Mouse (Mus musculus) embryonic facial prominence, embryonic 15.5 days (tissue): Measurements from ENCODE around the gene Fggy. TPM values are rescaled to one million over a fixed set of nuclear protein-coding genes. Genes with fewer than 3 reads are reported as not detected.

Source experiments
- ATAC-seq: fragments of 200-750 bp; cut with Nextera tagmentation; 2 replicates; pipeline ENCODE4 v1.8.0; 2017; ENCODE audit warnings: low read depth, moderate TSS enrichment; ENCODE audit not compliant: insufficient number of reproducible peaks, low FRiP score, low TSS enrichment
- H3K27ac ChIP-seq: fragments of 300-500 bp; sonication (generic); replicated peaks from 2 replicates; pipeline ENCODE4 v1.5.1; 2015; ENCODE audit warnings: mild to moderate bottlenecking, inconsistent platforms
- H3K27me3 ChIP-seq: fragments of 300-500 bp; sonication (generic); 2 replicates; pipeline ENCODE4 v1.6.1; 2015; ENCODE audit warnings: inconsistent platforms
- H3K36me3 ChIP-seq: fragments of 300-500 bp; sonication (generic); 2 replicates; pipeline ENCODE4 v1.6.1; 2015; ENCODE audit warnings: mild to moderate bottlenecking, inconsistent platforms
- H3K4me1 ChIP-seq: fragments of 300-500 bp; sonication (generic); 2 replicates; pipeline ENCODE4 v1.6.1; 2015; ENCODE audit warnings: inconsistent platforms
- H3K4me2 ChIP-seq: fragments of 300-500 bp; sonication (generic); replicated peaks from 2 replicates; pipeline ENCODE4 v1.6.1; 2015; ENCODE audit warnings: mild to moderate bottlenecking, inconsistent platforms
- H3K4me3 ChIP-seq: fragments of 300-500 bp; sonication (generic); replicated peaks from 2 replicates; pipeline ENCODE4 v1.5.1; 2015; ENCODE audit warnings: mild to moderate bottlenecking, inconsistent platforms
- H3K9ac ChIP-seq: fragments of 300-500 bp; sonication (generic); 2 replicates; pipeline ENCODE4 v1.6.1; 2015; ENCODE audit warnings: inconsistent platforms
- H3K9me3 ChIP-seq: fragments of 300-500 bp; sonication (generic); replicated peaks from 2 replicates; pipeline ENCODE4 v1.6.1; 2016; ENCODE audit warnings: inconsistent platforms
- WGBS: fragments of 180-500 bp; shearing (Covaris S2); methylation state at CpG from one replicate; pipeline ENCODE4 v1.1.7; 2015; 5-methylcytosine and 5-hydroxymethylcytosine counted together
- polyA plus RNA-seq: library from polyadenylated mRNA; unstranded; fragments of >200 nt; fragmentation: Nextera tagmentation; extraction: Ambion mirVana; gene quantifications from 2 replicates; pipeline ENCODE4 v1.2.1, GENCODE M21; 2015

Fggy gene
- polyA plus RNA-seq, 1 experiment from 2014 or later: 9.6 TPM

GRCm38 (mm10) chr4:95917703-95918102 lies 360.4 kb downstream of the Fggy start:
- 41% methylated on average over 6 of the region's 6 CpGs for WGBS
- ATAC-seq: no peak
- H3K9me3 ChIP-seq: no peaks in the 10 kb centered on the region

GRCm38 (mm10) chr4:95920448-95920847 lies 363.1 kb downstream of the Fggy start:
- ATAC-seq: no peak
- Histone ChIP-seq H3K9ac (no peak overlapping the region), H3K4me1 (peaks cover 20% of the 10 kb centered on the region), H3K27ac (no peak overlapping the region), H3K4me2 (no peak overlapping the region), H3K9me3 (no peaks in the 10 kb centered on the region), H3K4me3 (no peak overlapping the region), H3K36me3 (no peaks in the 10 kb centered on the region), H3K27me3 (no peaks in the 10 kb centered on the region)
- WGBS: 82% methylated on average over 4 of the region's 4 CpGs

More at GRCm38 (mm10) chr4:95917703-95918102, 360.4 kb downstream of the Fggy start:
- H3K27ac ChIP-seq: 0 out of 2 replicates have a peak overlapping the region, but pooled peaks have one; percentile 55
- no peak overlapping the region for H3K4me2 ChIP-seq
- H3K4me3 ChIP-seq: no peak overlapping the region
- no peaks in the 10 kb centered on the region for H3K36me3 ChIP-seq
- no peak overlapping the region for H3K9ac ChIP-seq
- peaks cover 20% of the 10 kb centered on the region for H3K4me1 ChIP-seq
- H3K27me3 ChIP-seq: no peaks in the 10 kb centered on the region

- ATAC-seq: no peak; the same call in 1 of the 2 replicates
Observed at GRCm38 (mm10) chr4:95924210-95925184, 367.2 kb downstream of the Fggy start.

DNA sequence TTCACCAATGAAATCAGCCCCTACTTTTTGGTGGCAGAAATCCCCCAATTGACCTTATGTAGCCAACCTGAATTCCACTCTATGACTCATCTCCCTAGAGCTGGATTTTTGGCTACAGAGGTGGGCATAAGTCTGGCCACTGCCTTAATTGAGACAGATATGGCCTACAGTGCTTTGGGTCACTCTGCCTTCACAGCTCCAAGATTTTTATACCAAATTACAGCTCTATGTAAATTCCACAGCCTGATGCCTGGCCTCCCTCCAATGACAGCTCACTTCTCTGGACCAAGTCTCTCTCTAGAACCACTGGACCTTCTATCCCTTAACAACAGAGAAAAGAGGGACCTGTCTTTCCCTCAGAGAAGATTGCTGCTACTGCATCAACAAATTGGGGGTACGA lies 371.5 kb downstream of the Fggy start:
- no peak for ATAC-seq
- H3K4me3 ChIP-seq: no peak overlapping the region
- WGBS: 85% methylated on average over 1 of the region's 1 CpGs

More at GRCm38 (mm10) chr4:95924210-95925184, 367.2 kb downstream of the Fggy start:
- H3K36me3 ChIP-seq: no peaks in the 10 kb centered on the region
- no peaks in the 10 kb centered on the region for H3K4me1 ChIP-seq
- H3K9me3 ChIP-seq: no peaks in the 10 kb centered on the region
- H3K9ac ChIP-seq: no peak overlapping the region
- WGBS: 6% methylated on average over 7 of the region's 7 CpGs
- no peak overlapping the region for H3K4me3 ChIP-seq
- no peaks in the 10 kb centered on the region for H3K27me3 ChIP-seq
- no peak overlapping the region for H3K27ac ChIP-seq
- H3K4me2 ChIP-seq: 0 out of 2 replicates have a peak overlapping the region, but pooled peaks have one; percentile 25

DNA sequence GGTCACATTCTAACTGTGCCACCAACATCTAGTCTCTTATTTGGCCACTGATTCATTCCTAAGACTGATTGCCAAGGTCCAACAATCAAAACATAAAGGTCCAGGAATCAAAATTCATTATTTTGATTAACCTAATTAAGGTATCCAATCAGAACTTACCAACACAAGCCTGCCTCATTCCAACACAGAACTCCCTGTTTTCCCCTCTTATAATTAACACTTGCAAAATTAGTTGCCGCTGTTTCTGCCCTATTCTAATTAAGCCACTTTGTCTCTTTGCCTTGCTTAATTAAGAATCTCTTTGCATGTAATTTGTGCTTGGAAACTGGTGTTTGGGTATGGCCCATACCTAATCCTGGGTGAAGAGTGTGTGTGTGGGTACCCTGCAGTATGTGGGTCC lies 372.6 kb downstream of the Fggy start:
- H3K4me3 ChIP-seq: no peak overlapping the region
- no peak overlapping the region for H3K27ac ChIP-seq
- H3K9me3 ChIP-seq: no peaks in the 10 kb centered on the region
- 67% methylated on average over 1 of the region's 1 CpGs for WGBS
- H3K36me3 ChIP-seq: no peaks in the 10 kb centered on the region
- no peaks in the 10 kb centered on the region; the same call in 1 of the 2 replicates for H3K4me1 ChIP-seq
- no peak for ATAC-seq
- no peaks in the 10 kb centered on the region for H3K27me3 ChIP-seq
- no peak overlapping the region for H3K4me2 ChIP-seq
- H3K9ac ChIP-seq: no peak overlapping the region

More for the DNA sequence above, 371.5 kb downstream of the Fggy start:
- H3K27me3 ChIP-seq: no peaks in the 10 kb centered on the region
- H3K4me2 ChIP-seq: no peak overlapping the region
- H3K9ac ChIP-seq: no peak overlapping the region
- no peaks in the 10 kb centered on the region; the same call in 1 of the 2 replicates for H3K4me1 ChIP-seq
- H3K36me3 ChIP-seq: no peaks in the 10 kb centered on the region
- no peaks in the 10 kb centered on the region for H3K9me3 ChIP-seq
- H3K27ac ChIP-seq: no peak overlapping the region

- Histone ChIP-seq H3K27me3 (no peaks in the 10 kb centered on the region), H3K4me1 (no peaks in the 10 kb centered on the region; the same call in 1 of the 2 replicates), H3K4me3 (no peak overlapping the region), H3K9ac (no peak overlapping the region), H3K36me3 (no peaks in the 10 kb centered on the region), H3K9me3 (no peaks in the 10 kb centered on the region), H3K4me2 (no peak overlapping the region), H3K27ac (no peak overlapping the region)
- no peak for ATAC-seq
- 46% methylated on average over 2 of the region's 2 CpGs for WGBS
Observed at GRCm38 (mm10) chr4:95931331-95931730, 374.0 kb downstream of the Fggy start.

GRCm38 (mm10) chr4:95933801-95934356 lies 376.6 kb downstream of the Fggy start:
- Histone ChIP-seq H3K4me1 (no peaks in the 10 kb centered on the region; the same call in 1 of the 2 replicates), H3K4me3 (no peak overlapping the region), H3K9me3 (no peaks in the 10 kb centered on the region), H3K27me3 (no peaks in the 10 kb centered on the region), H3K4me2 (no peak overlapping the region), H3K9ac (no peak overlapping the region), H3K27ac (no peak overlapping the region), H3K36me3 (no peaks in the 10 kb centered on the region)
- WGBS: 85% methylated on average over 9 of the region's 9 CpGs
- ATAC-seq: no peak

GRCm38 (mm10) chr4:95934384-95935035 lies 377.2 kb downstream of the Fggy start:
- whole genome bisulfite sequencing: 81% methylated on average over 4 of the region's 4 CpGs
- no peaks in the 10 kb centered on the region for H3K9me3 ChIP-seq
- no peak overlapping the region for H3K4me3 ChIP-seq
- H3K4me2 ChIP-seq: no peak overlapping the region
- no peaks in the 10 kb centered on the region for H3K27me3 ChIP-seq
- H3K4me1 ChIP-seq: no peaks in the 10 kb centered on the region; the same call in 1 of the 2 replicates
- no peak for ATAC-seq
- no peaks in the 10 kb centered on the region for H3K36me3 ChIP-seq
- no peak overlapping the region for H3K9ac ChIP-seq
- no peak overlapping the region for H3K27ac ChIP-seq

DNA sequence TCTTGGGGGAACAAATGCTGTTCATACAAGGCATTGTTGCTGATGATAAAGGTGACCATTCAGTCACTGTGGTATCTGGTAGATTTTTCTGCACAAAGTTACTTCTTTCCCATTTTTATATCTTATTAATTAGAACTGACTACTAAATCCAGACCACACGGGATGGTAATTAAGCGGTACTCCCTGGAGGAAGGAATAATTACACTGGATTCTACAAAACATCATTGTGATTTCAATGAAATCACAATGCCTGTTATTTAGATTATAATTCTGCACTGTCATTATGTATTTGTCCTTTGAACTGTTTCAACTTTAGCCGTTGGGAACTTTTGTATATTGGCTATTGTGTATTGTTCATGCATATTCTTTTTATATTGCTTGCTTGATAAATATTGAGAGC lies 381.4 kb downstream of the Fggy start:
- H3K36me3 ChIP-seq: no peaks in the 10 kb centered on the region
- H3K27ac ChIP-seq: no peak overlapping the region
- no peaks in the 10 kb centered on the region for H3K27me3 ChIP-seq
- no peak for ATAC-seq
- WGBS: 66% methylated on average over 3 of the region's 3 CpGs
- no peaks in the 10 kb centered on the region for H3K9me3 ChIP-seq
- no peaks in the 10 kb centered on the region for H3K4me1 ChIP-seq
- no peak overlapping the region for H3K4me3 ChIP-seq
- H3K9ac ChIP-seq: no peak overlapping the region
- H3K4me2 ChIP-seq: no peak overlapping the region

DNA sequence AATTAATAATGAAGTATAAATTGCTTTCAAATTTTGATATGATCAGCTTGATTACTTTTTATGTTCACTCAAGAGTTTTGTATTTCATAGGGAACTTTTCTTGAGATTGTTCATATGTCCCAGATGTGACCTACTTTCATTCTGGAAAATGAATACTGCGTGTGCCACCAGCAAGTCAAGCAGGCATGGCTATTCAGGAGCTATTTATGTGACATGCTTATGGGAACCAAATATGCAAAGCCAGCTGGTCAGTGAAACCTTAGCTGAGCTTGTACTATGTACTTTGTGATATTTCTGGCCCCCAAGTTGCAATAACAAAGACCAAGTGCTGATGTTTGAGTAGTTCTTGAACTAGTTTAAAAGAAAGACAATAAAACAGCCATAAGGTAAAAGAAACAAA lies 390.6 kb downstream of the Fggy start:
- Histone ChIP-seq H3K9me3 (no peaks in the 10 kb centered on the region), H3K27me3 (no peaks in the 10 kb centered on the region), H3K4me2 (no peak overlapping the region), H3K9ac (no peak overlapping the region), H3K27ac (no peak overlapping the region), H3K36me3 (no peaks in the 10 kb centered on the region), H3K4me3 (no peak overlapping the region), H3K4me1 (no peaks in the 10 kb centered on the region)
- WGBS: 33% methylated on average over 1 of the region's 1 CpGs
- ATAC-seq: no peak

GRCm38 (mm10) chr4:95953328-95953727 lies 396.0 kb downstream of the Fggy start:
- Histone ChIP-seq H3K9me3 (no peaks in the 10 kb centered on the region), H3K4me1 (no peaks in the 10 kb centered on the region), H3K27ac (no peak overlapping the region), H3K4me2 (no peak overlapping the region), H3K9ac (no peak overlapping the region), H3K4me3 (no peak overlapping the region), H3K27me3 (no peaks in the 10 kb centered on the region), H3K36me3 (no peaks in the 10 kb centered on the region)
- no peak for ATAC-seq
